Mouse (Mus musculus) heart, embryonic 11.5 days (tissue): ENCODE data around the gene Tmem151a. TPM values are rescaled to one million over a fixed set of nuclear protein-coding genes. Genes with fewer than 3 reads are reported as not detected.

ENCODE experiments used
- ATAC-seq: fragments of 200-750 bp; cut with Nextera tagmentation; replicated peaks from 2 replicates; pipeline ENCODE4 v1.8.0; 2017; ENCODE audit warnings: moderate library complexity; ENCODE audit not compliant: insufficient number of reproducible peaks, low FRiP score, low TSS enrichment
- H3K27ac ChIP-seq: fragments of 300-500 bp; sonication (generic); 2 replicates; pipeline ENCODE4 v1.5.1; 2014; ENCODE audit warnings: mild to moderate bottlenecking, low read depth, low read length
- H3K27me3 ChIP-seq: fragments of 300-500 bp; sonication (generic); 2 replicates; pipeline ENCODE4 v1.6.1; 2014; ENCODE audit warnings: mild to moderate bottlenecking, low read length, mixed read lengths; ENCODE audit not compliant: control insufficient read depth, insufficient read depth
- H3K36me3 ChIP-seq: fragments of 300-500 bp; sonication (generic); 2 replicates; pipeline ENCODE4 v1.6.1; 2014; ENCODE audit warnings: mild to moderate bottlenecking, low read length, moderate library complexity, mixed read lengths; ENCODE audit not compliant: control insufficient read depth, insufficient read depth
- H3K4me1 ChIP-seq: fragments of 300-500 bp; sonication (generic); 2 replicates; pipeline ENCODE4 v1.6.1; 2014; ENCODE audit warnings: low read length; ENCODE audit not compliant: control insufficient read depth, insufficient read depth
- H3K4me2 ChIP-seq: fragments of 300-500 bp; sonication (generic); 2 replicates; pipeline ENCODE4 v1.6.1; 2014; ENCODE audit warnings: mild to moderate bottlenecking, moderate library complexity
- H3K4me3 ChIP-seq: fragments of 300-500 bp; sonication (generic); 2 replicates; pipeline ENCODE4 v1.5.1; 2014; ENCODE audit warnings: low read depth, low read length
- H3K9ac ChIP-seq: fragments of 300-500 bp; sonication (generic); 2 replicates; pipeline ENCODE4 v1.6.1; 2014; ENCODE audit warnings: mild to moderate bottlenecking, low read depth, low read length, moderate library complexity
- H3K9me3 ChIP-seq: fragments of 300-500 bp; sonication (generic); replicated peaks from 2 replicates; pipeline ENCODE4 v1.6.1; 2016; ENCODE audit warnings: low read length; ENCODE audit not compliant: control insufficient read depth
- WGBS: fragments of 180-500 bp; shearing (Covaris S2); extraction: QIAGEN DNeasy Blood & Tissue Kit; methylation state at CpG from one replicate; pipeline ENCODE4 v1.1.7; 2014; ENCODE audit not compliant: insufficient replicate concordance; 5-methylcytosine and 5-hydroxymethylcytosine counted together
- polyA plus RNA-seq: library from polyadenylated mRNA; unstranded; fragments of >200 nt; fragmentation: Nextera tagmentation; extraction: Ambion mirVana; gene quantifications from 2 replicates; pipeline ENCODE4 v1.2.1, GENCODE M21; 2014

Gene Tmem151a
- polyA plus RNA-seq, 1 experiment from 2014 or later = 4.6 TPM

GRCm38 (mm10) chr19:5067040-5067799 lies 18.1 kb downstream of the Tmem151a start:
- Histone ChIP-seq H3K36me3 (no peaks in the 10 kb centered on the region), H3K4me3 (peak overlapping the region; percentile 58), H3K27me3 (peaks cover 13% of the 10 kb centered on the region), H3K27ac (peak overlapping the region; percentile 85), H3K4me2 (peak overlapping the region; percentile 94), H3K4me1 (peaks cover 39% of the 10 kb centered on the region), H3K9ac (peak overlapping the region; percentile 71; the same call in 1 of the 2 replicates), H3K9me3 (no peaks in the 10 kb centered on the region)
- 1% methylated on average over 15 of the region's 15 CpGs for WGBS
- ATAC-seq = no peak

GRCm38 (mm10) chr19:5065104-5065503 lies 20.2 kb downstream of the Tmem151a start:
- 64% methylated on average over 7 of the region's 7 CpGs for WGBS
- Histone ChIP-seq H3K4me3 (no peak overlapping the region), H3K4me2 (no peak overlapping the region), H3K36me3 (no peaks in the 10 kb centered on the region), H3K27ac (0 out of 2 replicates have a peak overlapping the region, but pooled peaks have one; percentile 35), H3K9me3 (no peaks in the 10 kb centered on the region), H3K27me3 (peaks cover 13% of the 10 kb centered on the region), H3K9ac (0 out of 2 replicates have a peak overlapping the region, but pooled peaks have one; percentile 16), H3K4me1 (peaks cover 44% of the 10 kb centered on the region)
- ATAC-seq = no peak

- Histone ChIP-seq H3K9ac (no peak overlapping the region), H3K36me3 (no peaks in the 10 kb centered on the region), H3K27ac (no peak overlapping the region), H3K4me3 (no peak overlapping the region), H3K9me3 (no peaks in the 10 kb centered on the region), H3K27me3 (no peaks in the 10 kb centered on the region), H3K4me1 (peaks cover 48% of the 10 kb centered on the region), H3K4me2 (no peak overlapping the region)
- 58% methylated on average over 6 of the region's 6 CpGs for WGBS
- no peak for ATAC-seq
These were observed 22.9 kb downstream of the Tmem151a start for GRCm38 (mm10) chr19:5062446-5062845.

DNA sequence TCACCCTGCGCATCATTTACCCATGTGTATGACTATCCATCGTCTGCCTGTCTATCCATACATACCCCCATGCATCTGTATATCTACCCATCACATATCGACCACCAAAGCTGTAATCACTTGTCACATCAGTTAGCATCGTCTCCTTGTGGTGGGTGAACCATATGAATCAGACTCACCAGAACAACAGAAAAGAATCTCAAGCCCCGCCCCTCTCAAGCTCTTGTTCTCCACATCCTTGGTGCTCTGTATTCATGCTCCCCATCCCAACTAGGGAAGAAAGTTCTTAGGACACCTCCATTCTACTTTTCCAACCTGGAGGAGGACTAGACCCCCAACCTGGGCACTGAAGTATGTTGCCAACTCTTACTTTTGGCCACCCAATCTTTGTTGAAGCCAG lies 23.3 kb downstream of the Tmem151a start:
- no peaks in the 10 kb centered on the region for H3K27me3 ChIP-seq
- no peak overlapping the region for H3K4me2 ChIP-seq
- no peak overlapping the region for H3K27ac ChIP-seq
- WGBS = 80% methylated on average over 5 of the region's 5 CpGs
- no peak overlapping the region for H3K9ac ChIP-seq
- no peaks in the 10 kb centered on the region for H3K9me3 ChIP-seq
- no peak for ATAC-seq
- no peaks in the 10 kb centered on the region for H3K36me3 ChIP-seq
- peaks cover 44% of the 10 kb centered on the region for H3K4me1 ChIP-seq
- no peak overlapping the region for H3K4me3 ChIP-seq

DNA sequence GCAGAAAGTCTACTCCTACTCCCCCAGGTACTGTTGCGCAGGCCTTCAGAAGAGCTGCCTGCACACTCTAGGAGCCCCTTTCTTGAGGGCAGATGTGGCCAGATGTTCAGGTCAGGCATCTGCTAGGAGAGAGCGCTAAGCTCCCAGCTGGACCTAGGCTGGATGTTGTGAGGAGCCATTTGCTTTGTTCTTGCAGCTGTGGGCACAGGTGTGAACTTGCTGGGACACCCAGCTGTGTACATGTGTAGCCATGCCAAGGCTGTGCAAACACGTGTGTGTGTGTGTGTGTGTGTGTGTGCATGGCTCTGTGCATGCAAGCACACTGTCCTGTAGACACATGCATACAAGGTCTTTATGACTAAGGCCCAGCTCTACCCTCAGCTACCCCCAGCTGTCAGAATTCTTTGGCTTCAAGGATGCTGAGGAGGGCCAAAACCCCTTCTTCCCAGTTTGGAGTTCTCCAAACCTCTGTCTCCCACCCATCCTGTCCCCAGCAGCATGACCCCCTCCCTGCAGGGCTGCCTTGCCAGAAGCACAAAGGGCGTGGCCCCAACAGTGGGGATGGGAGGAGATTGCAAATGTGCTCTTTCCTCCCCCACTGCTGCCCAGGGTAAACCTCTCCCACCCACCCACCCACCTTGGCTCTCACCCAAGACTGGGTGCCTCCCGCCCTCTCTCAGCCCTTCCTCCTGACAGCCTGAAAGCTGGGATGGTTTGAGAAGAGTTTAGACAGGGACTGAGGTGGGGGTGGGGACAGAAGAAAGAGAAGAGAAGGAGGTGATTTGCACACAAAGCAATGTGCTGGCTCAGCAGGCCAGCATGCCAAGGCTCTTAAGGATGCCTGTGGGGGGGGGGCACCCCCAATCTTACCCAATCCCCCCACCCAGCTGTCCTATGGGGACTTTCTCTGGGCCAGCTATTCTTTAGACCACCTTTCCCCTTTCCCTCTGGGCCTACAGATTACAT lies 24.7 kb downstream of the Tmem151a start:
- ATAC-seq = no peak
- Histone ChIP-seq H3K27ac (peak overlapping the region; percentile 50), H3K9me3 (no peaks in the 10 kb centered on the region), H3K4me2 (no peak overlapping the region), H3K27me3 (no peaks in the 10 kb centered on the region), H3K4me3 (no peak overlapping the region), H3K36me3 (no peaks in the 10 kb centered on the region), H3K4me1 (peaks cover 43% of the 10 kb centered on the region), H3K9ac (no peak overlapping the region)
- WGBS = 32% methylated on average over 5 of the region's 5 CpGs

DNA sequence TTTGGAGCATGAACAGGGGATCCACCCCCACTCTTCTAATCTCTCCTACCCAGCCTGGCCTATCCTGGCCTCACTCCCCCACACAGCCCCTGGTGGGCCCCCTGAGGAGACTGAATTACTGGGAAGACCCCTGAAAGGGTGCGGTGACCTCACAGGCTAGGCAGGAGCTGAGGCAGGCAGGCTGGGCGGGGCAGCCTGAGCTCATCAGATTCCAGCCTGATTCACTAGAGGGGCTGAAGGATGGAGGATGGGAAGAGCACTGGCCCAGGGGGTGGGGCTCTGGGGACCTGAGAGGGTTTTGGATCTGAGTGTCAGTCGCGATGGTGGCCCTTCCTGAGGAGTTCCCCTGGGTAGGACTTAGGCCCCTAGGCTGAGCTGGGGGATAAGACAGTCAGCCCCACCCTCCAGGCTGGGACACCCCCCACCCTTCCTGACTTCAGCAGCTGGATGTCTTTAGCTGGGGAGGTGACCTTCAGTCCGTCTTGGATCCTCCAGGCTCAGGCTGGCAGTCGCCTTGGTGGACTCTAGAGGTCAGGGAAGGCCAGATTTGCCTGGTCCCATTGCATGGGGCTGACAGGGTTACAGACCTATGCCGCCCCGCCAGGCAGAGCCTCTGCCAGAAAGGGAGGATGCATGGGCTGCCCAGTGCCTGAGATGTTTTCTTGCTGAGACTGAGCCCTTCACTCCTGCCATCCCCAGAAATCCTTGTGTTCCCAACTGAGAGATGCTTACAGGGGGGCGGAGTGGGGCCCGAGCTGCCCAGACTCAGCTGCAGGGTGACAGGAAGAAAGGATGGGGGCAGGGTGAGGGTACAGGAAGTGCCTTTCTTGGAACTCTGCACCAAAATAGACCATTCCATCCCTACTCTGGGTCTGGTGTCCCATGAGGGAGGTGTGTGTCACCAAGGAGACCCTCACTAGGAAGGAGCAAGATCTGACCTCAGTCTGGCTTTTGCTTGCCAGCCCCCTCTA lies 26.2 kb downstream of the Tmem151a start:
- Histone ChIP-seq H3K27me3 (0 out of 2 replicates have a peak, but pooled peaks cover 4% of the 10 kb centered on the region), H3K27ac (peak overlapping the region; percentile 7), H3K4me1 (peaks cover 35% of the 10 kb centered on the region), H3K9me3 (no peaks in the 10 kb centered on the region), H3K36me3 (no peaks in the 10 kb centered on the region), H3K9ac (peak overlapping the region; percentile 49), H3K4me3 (no peak overlapping the region), H3K4me2 (peak overlapping the region; percentile 32)
- WGBS = 4% methylated on average over 10 of the region's 10 CpGs
- 0 out of 2 replicates have a peak, but pooled peaks have one; percentile 14 for ATAC-seq

DNA sequence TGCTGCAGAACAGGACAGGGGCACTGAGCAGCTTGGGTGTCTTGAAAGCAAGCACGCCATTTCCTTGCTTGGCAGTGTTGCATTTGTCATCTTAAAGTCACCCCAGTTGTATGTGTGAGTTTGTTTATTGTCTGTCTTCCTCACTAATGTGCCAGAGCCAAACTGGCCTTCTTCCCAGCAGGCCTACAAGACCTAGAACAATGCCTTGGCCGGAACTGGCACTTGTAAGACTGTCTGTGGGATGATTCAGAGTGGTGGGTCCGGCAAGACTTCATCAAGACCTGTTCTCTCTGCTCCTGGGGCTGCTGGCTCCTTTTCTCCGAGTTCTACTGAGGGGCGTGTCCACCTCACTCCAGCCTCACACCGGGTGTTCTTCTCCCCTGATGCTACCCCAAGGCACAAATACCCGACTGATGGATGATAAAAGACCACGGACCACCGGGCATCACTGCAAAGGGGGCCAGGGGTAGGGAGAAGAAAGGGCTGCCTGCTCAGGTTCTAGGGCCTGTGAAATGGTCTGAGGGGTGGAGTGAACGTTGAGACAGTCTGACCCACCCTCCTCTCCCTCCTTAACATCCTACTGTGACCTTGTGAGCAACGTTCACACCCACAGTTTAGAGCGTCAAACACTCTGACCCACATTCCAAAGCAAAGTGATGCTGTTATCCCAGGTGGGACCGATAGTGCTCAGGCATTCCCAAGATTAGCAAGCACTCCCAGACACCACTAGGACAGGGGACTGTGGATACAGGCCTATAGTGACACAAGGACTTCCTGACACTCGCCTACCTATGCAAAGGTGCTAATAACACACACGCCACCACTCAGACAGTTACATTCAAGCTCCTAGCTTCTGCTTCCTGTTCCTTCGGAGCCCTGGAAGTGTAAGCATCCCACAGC lies 27.2 kb downstream of the Tmem151a start:
- WGBS = 17% methylated on average over 16 of the region's 16 CpGs
- Histone ChIP-seq H3K27ac (peak overlapping the region; percentile 7), H3K9me3 (no peaks in the 10 kb centered on the region)

More for the DNA sequence above, 27.2 kb downstream of the Tmem151a start:
- Histone ChIP-seq H3K4me1 (peaks cover 35% of the 10 kb centered on the region), H3K27me3 (peaks cover 13% of the 10 kb centered on the region), H3K4me3 (no peak overlapping the region), H3K4me2 (no peak overlapping the region), H3K36me3 (no peaks in the 10 kb centered on the region), H3K9ac (peak overlapping the region; percentile 6; the same call in 1 of the 2 replicates)
- ATAC-seq = no peak
